Mouse (Mus musculus): ENCODE data around the gene Prkag2. TPM values are rescaled to one million over a fixed set of nuclear protein-coding genes. Genes with fewer than 3 reads are reported as not detected.
A peak's percentile ranks its signal among the peaks of the same experiment; 100 is the strongest.
"Not testable (repeated sequence)": the region's sequence is repeated elsewhere in the genome, so short reads cannot be mapped to it uniquely, and the experiment has no call there.

The Prkag2 gene
- polyA plus RNA-seq, 1 experiment from 2014 or later: 54.1 TPM

DNA sequence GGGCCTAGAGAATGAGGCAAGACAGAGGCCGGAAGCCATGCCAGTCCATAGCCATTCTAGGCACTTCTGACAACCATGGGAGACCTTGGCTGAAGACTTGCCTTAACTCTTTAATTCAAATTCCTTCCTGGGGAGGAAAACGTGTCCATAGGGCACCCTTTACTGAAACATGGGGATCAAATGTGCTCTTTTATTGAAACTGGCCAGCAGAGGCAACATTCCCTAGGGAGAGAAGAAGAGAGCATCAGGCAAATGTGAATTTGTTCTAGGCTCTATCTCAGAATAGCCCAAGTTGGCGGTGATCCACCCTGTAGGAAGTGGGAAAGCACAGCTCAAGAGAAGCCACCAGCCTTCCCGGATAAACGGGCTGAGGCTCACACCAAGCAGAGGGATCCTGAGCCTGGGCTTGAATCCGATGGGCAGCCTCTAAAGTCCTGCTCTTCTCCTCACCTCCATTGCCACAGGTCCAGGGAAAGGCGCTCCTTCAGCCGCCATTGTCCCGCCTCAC is 19.9 kb downstream of the Prkag2 start:
- WGBS: 92% methylated on average over 9 of the region's 9 CpGs
- H3K36me3 ChIP-seq (ENCODE audit: control insufficient read depth, insufficient read depth, low read length): no peaks in the 10 kb centered on the region
- ATAC-seq: no peak

DNA sequence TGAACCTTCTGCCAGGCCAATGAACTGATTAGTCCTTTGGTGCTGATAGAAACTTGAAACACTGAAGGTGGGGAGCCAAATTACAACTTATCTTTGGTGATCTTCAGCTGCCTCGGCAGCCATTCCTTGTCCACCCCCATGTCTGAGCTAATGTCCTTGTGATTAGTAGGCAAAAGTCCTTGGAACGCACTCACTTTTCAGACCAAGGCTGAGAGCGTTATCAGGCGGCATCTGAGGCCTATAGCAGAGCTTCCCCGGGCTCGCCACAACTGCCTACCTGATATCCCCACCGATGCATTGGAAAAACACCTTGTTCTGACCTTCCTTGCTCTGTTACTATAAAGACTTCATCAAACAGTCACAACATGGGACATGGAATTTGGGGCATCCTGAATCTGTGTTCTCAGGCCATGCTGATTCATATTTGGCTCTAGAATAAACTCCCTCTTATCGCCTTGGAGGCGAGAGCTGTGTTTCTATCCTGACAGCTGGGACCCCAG is 20.6 kb downstream of the Prkag2 start:
- Histone ChIP-seq H3K27me3 (replicated peaks; ENCODE audit: control insufficient read depth, insufficient read depth, low read length) (no peaks in the 10 kb centered on the region), H3K9ac (ENCODE audit: low read depth, low read length) (no peak overlapping the region), H3K27ac (ENCODE audit: low read length) (no peak overlapping the region), H3K4me2 (ENCODE audit: low read depth, low read length) (no peak overlapping the region), H3K36me3 (ENCODE audit: control insufficient read depth, insufficient read depth, low read length) (no peaks in the 10 kb centered on the region), H3K4me1 (ENCODE audit: control insufficient read depth, insufficient read depth, low read length) (peaks cover 6% of the 10 kb centered on the region), H3K4me3 (ENCODE audit: low read length) (no peak overlapping the region), H3K9me3 (ENCODE audit: control insufficient read depth, low read length) (no peaks in the 10 kb centered on the region)
- 84% methylated on average over 9 of the region's 9 CpGs for WGBS
- no peak for ATAC-seq

More for the DNA sequence above, 19.9 kb downstream of the Prkag2 start:
- Histone ChIP-seq H3K27me3 (replicated peaks; ENCODE audit: control insufficient read depth, insufficient read depth, low read length) (no peaks in the 10 kb centered on the region), H3K4me2 (ENCODE audit: low read depth, low read length) (no peak overlapping the region), H3K4me3 (ENCODE audit: low read length) (no peak overlapping the region), H3K27ac (ENCODE audit: low read length) (no peak overlapping the region), H3K9ac (ENCODE audit: low read depth, low read length) (no peak overlapping the region), H3K9me3 (ENCODE audit: control insufficient read depth, low read length) (no peaks in the 10 kb centered on the region), H3K4me1 (ENCODE audit: control insufficient read depth, insufficient read depth, low read length) (peaks cover 6% of the 10 kb centered on the region)

DNA sequence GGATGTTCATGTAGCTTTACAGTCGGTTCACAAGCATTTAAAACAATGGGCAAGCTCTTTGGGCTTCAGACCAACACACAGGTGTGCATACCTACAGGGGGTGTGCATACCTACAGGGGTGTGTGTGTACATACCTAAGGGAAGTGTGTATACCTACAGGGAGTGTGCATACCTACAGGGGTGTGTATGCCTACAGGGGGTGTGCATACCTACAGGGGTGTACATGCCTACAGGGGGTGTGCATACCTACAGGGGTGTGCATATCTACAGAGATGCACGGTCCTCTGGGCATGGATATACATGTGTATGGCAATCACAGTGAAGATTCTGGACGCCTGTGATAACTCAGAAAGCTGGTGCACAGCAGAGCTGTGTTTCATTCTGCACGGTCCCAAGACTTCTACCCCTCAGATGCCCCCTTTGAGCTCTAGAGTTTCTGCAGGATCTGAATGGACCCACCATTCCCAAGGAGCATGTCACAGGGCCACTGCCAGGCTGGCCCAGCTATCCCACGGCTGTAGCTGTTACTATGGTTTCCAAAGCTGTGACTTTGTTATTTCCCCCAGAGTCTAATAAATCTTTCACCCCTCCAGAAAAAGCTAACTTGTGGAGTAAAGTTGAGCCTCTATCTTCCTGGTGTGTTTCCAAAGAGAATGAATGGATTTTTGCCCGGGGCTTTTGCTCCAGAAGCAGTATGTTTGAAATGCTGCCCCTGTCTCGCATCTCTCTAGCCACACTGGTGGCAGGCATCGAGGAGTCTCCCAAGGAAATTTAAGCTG is 22.4 kb downstream of the Prkag2 start:
- WGBS: 61% methylated on average over 8 of the region's 8 CpGs
- H3K4me3 ChIP-seq (ENCODE audit: low read length): no peak overlapping the region
- no peak for ATAC-seq
- no peaks in the 10 kb centered on the region for H3K27me3 ChIP-seq (replicated peaks; ENCODE audit: control insufficient read depth, insufficient read depth, low read length)
- no peak overlapping the region for H3K27ac ChIP-seq (ENCODE audit: low read length)
- no peak overlapping the region for H3K9ac ChIP-seq (ENCODE audit: low read depth, low read length)
- H3K4me1 ChIP-seq (ENCODE audit: control insufficient read depth, insufficient read depth, low read length): peaks cover 3% of the 10 kb centered on the region; the same call in 1 of the 2 replicates
- no peaks in the 10 kb centered on the region for H3K36me3 ChIP-seq (ENCODE audit: control insufficient read depth, insufficient read depth, low read length)
- no peak overlapping the region for H3K4me2 ChIP-seq (ENCODE audit: low read depth, low read length)
- H3K9me3 ChIP-seq (ENCODE audit: control insufficient read depth, low read length): no peaks in the 10 kb centered on the region

DNA sequence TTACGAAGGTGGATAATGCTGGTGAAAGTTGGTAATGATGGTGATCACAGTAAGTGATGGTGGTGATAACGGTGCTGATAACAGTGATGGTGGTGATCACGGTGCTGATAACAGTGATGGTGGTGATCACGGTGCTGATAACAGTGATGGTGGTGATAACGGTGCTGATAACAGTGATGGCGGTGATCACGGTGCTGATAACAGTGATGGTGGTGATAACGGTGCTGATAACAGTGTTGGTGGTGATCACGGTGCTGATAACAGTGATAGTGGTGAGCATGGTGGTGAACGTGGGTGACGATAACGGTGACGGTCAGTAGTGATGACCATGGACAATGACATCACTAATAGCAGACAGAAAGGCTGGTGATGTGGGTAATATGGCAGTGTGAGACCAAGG is 23.2 kb downstream of the Prkag2 start:
- not testable (repeated sequence) for H3K4me3 ChIP-seq (ENCODE audit: low read length); ATAC-seq; H3K4me2 ChIP-seq (ENCODE audit: low read depth, low read length); H3K27me3 ChIP-seq (replicated peaks; ENCODE audit: control insufficient read depth, insufficient read depth, low read length); H3K27ac ChIP-seq (ENCODE audit: low read length); H3K9ac ChIP-seq (ENCODE audit: low read depth, low read length); H3K36me3 ChIP-seq (ENCODE audit: control insufficient read depth, insufficient read depth, low read length); H3K4me1 ChIP-seq (ENCODE audit: control insufficient read depth, insufficient read depth, low read length); H3K9me3 ChIP-seq (ENCODE audit: control insufficient read depth, low read length)
- WGBS: 94% methylated on average over 13 of the region's 13 CpGs

DNA sequence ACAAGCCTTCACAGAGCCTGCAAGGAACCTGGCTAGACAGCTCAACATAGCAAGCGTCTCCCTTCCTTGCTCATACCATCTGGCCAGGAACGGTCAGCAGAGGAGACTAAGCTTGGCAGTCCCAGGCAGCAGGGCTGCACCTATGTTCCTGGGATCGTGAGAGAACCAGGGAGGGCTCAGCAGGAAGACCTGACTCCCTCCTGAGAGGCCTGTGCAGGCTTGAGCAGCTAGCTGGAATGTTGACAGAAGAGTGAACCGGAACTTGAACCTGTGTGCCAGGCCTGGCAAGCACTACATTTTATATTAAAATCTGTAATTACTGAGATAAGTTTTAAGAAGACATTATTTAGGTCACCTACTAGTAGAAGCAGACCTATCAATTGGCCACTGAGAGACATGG is 24.8 kb downstream of the Prkag2 start:
- Histone ChIP-seq H3K36me3 (ENCODE audit: control insufficient read depth, insufficient read depth, low read length) (no peaks in the 10 kb centered on the region), H3K27ac (ENCODE audit: low read length) (no peak overlapping the region), H3K4me1 (ENCODE audit: control insufficient read depth, insufficient read depth, low read length) (no peaks in the 10 kb centered on the region), H3K9ac (ENCODE audit: low read depth, low read length) (no peak overlapping the region), H3K4me2 (ENCODE audit: low read depth, low read length) (no peak overlapping the region), H3K4me3 (ENCODE audit: low read length) (no peak overlapping the region), H3K9me3 (ENCODE audit: control insufficient read depth, low read length) (no peaks in the 10 kb centered on the region), H3K27me3 (replicated peaks; ENCODE audit: control insufficient read depth, insufficient read depth, low read length) (no peaks in the 10 kb centered on the region)
- no peak for ATAC-seq
- 88% methylated on average over 4 of the region's 4 CpGs for WGBS

DNA sequence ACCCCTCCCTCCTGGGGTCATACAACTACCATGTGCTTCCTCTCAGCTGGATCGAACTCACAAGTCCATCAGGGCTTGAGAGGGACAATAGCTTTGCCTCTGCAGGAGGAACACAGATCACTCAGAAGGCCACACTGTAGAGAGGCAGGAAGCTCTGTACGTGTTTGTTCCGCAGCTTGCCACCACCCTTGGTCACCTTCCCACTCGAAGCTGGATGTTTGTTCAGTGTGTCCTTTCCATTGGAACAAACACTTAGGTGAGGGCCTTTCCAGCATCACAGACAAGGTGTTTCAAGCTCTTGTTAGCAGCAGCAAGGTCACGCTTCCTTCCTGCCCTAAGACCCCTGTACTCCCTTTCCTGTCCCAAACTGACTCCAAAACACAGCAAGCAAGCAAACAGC is 30.6 kb downstream of the Prkag2 start:
- Histone ChIP-seq H3K27ac (ENCODE audit: low read length) (no peak overlapping the region), H3K4me1 (ENCODE audit: control insufficient read depth, insufficient read depth, low read length) (peaks cover 20% of the 10 kb centered on the region), H3K4me3 (ENCODE audit: low read length) (no peak overlapping the region), H3K4me2 (ENCODE audit: low read depth, low read length) (no peak overlapping the region), H3K36me3 (ENCODE audit: control insufficient read depth, insufficient read depth, low read length) (no peaks in the 10 kb centered on the region), H3K9ac (ENCODE audit: low read depth, low read length) (no peak overlapping the region), H3K27me3 (replicated peaks; ENCODE audit: control insufficient read depth, insufficient read depth, low read length) (no peaks in the 10 kb centered on the region), H3K9me3 (ENCODE audit: control insufficient read depth, low read length) (no peaks in the 10 kb centered on the region)
- ATAC-seq: 0 out of 2 replicates have a peak, but pooled peaks have one; percentile 29
- 72% methylated on average over 5 of the region's 5 CpGs for WGBS

DNA sequence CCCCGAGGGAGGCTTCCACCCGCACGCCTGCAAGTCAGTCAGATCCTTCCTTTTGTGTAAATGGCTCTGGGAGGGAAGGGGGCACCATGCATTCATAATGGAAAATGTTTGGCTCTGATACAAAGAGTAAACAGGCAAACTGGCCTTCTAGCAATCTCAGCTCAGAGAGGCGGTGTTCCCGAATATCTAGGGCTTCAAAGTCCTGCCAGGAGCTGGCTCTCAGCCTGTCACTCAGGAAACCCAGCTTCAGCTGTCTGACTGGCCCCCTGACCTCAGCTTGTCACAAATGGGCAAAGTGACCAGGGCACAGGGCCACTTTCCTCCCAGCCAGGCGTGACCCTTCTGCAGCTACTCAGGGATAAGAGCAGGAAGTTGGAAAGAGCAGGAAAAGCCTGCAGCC is 33.3 kb downstream of the Prkag2 start:
- H3K27ac ChIP-seq (ENCODE audit: low read length): no peak overlapping the region
- H3K9ac ChIP-seq (ENCODE audit: low read depth, low read length): no peak overlapping the region
- no peak overlapping the region for H3K4me3 ChIP-seq (ENCODE audit: low read length)
- WGBS: 46% methylated on average over 6 of the region's 6 CpGs
- H3K9me3 ChIP-seq (ENCODE audit: control insufficient read depth, low read length): no peaks in the 10 kb centered on the region
- ATAC-seq: 0 out of 2 replicates have a peak, but pooled peaks have one; percentile 39
- no peaks in the 10 kb centered on the region for H3K36me3 ChIP-seq (ENCODE audit: control insufficient read depth, insufficient read depth, low read length)
- H3K4me2 ChIP-seq (ENCODE audit: low read depth, low read length): no peak overlapping the region
- H3K27me3 ChIP-seq (replicated peaks; ENCODE audit: control insufficient read depth, insufficient read depth, low read length): no peaks in the 10 kb centered on the region
- peaks cover 23% of the 10 kb centered on the region for H3K4me1 ChIP-seq (ENCODE audit: control insufficient read depth, insufficient read depth, low read length)

DNA sequence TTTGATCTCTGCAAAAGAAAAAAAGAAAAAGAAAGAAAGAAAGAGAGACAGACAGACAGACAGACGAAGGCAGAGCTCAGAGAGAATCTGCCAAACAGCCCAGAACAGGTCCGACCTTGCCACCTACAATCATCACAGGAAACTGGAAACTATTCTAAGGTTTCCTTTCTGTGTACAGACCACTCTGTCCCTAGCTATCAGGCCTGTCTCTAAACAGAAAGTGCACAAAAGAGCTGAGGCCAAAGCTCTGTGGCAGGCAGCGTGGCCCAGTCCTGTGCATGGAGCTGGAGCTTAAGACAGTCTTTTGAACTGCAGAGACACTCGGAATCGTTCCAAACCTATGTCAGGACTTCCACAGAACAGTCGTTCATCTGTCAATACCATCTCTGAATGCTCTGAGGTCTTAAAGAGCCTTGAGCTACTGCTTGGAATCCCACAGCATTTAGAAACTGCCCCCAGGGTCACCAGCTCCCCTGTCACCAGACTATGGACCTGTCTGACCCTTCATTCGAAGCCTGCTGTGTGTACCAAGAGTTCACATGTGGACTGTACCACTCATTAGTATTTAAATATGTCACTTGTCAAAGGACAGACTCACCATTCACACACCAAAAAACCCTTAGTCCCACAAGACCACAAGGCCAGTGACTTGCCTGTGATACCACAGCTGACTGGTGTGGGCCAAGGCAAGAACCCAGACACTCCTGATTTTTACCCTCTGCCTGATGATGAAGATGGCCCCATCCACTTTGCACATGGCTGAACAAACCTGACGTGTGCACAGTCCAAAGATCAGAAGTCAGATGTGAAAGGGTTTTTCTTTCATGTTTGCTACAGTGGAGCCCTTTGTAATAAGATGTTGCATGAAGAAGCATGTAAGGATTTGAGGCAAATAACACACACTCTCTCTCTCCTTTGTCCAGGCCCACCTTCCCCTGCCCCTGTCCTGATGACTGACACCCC is 35.9 kb downstream of the Prkag2 start:
- Histone ChIP-seq H3K27ac (ENCODE audit: low read length) (no peak overlapping the region), H3K36me3 (ENCODE audit: control insufficient read depth, insufficient read depth, low read length) (no peaks in the 10 kb centered on the region), H3K4me1 (ENCODE audit: control insufficient read depth, insufficient read depth, low read length) (peaks cover 27% of the 10 kb centered on the region), H3K4me2 (ENCODE audit: low read depth, low read length) (no peak overlapping the region), H3K4me3 (ENCODE audit: low read length) (no peak overlapping the region), H3K27me3 (replicated peaks; ENCODE audit: control insufficient read depth, insufficient read depth, low read length) (no peaks in the 10 kb centered on the region), H3K9me3 (ENCODE audit: control insufficient read depth, low read length) (no peaks in the 10 kb centered on the region), H3K9ac (ENCODE audit: low read depth, low read length) (no peak overlapping the region)
- ATAC-seq: no peak
- WGBS: 72% methylated on average over 8 of the region's 8 CpGs

DNA sequence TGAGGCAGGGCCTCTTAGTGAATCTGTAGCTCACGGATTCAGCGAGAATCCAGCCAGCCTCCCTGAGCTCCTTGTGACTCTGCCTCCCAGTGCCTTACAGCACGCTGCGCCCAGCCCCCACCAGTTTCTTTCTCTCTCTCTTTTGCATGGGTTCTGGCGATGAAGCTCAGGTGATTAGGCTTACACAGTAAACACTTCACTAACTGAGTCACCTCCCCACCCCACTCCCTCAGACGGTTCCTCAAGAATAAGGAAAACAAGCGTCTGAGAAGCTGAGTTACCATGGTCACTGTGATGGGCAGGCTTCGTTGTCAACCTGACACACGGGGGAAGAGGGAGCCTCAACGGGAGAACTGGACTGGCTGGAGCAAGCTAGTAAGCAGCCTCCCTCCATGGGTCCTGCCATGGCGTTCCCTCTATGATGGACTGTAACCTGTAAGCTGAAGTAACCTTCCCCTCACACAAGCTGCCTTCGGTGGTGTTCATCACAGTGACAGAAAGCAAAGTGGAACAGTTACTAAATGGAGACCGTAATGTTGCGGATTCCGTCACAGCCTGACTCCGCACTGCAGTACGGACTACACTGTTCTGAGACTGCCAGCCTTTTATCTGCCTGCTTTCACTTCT is 37.8 kb downstream of the Prkag2 start:
- 39% methylated on average over 17 of the region's 17 CpGs for WGBS
- no peak overlapping the region for H3K4me2 ChIP-seq (ENCODE audit: low read depth, low read length)
- H3K9me3 ChIP-seq (ENCODE audit: control insufficient read depth, low read length): no peaks in the 10 kb centered on the region
- H3K4me1 ChIP-seq (ENCODE audit: control insufficient read depth, insufficient read depth, low read length): peaks cover 44% of the 10 kb centered on the region
- no peaks in the 10 kb centered on the region for H3K27me3 ChIP-seq (replicated peaks; ENCODE audit: control insufficient read depth, insufficient read depth, low read length)
- H3K9ac ChIP-seq (ENCODE audit: low read depth, low read length): no peak overlapping the region
- H3K36me3 ChIP-seq (ENCODE audit: control insufficient read depth, insufficient read depth, low read length): no peaks in the 10 kb centered on the region
- no peak overlapping the region for H3K4me3 ChIP-seq (ENCODE audit: low read length)
- no peak for ATAC-seq
- no peak overlapping the region for H3K27ac ChIP-seq (ENCODE audit: low read length)

Data from intestine, embryonic 16.5 days (tissue).